Mouse (Mus musculus) lung, embryonic 15.5 days (tissue): ENCODE results near the gene Tmem62. TPM values are rescaled to one million over a fixed set of nuclear protein-coding genes. Genes with fewer than 3 reads are reported as not detected.

Source experiments
- ATAC-seq: fragments of 200-750 bp; cut with Nextera tagmentation; 2 replicates; pipeline ENCODE4 v1.8.0; 2017; ENCODE audit warnings: moderate number of reproducible peaks, borderline replicate concordance; ENCODE audit not compliant: low FRiP score, low TSS enrichment; ENCODE audit errors: extremely low read depth
- H3K27ac ChIP-seq: fragments of 300-500 bp; sonication (generic); 2 replicates; pipeline ENCODE4 v1.5.1; 2015; ENCODE audit warnings: moderate library complexity, mild to moderate bottlenecking, inconsistent platforms
- H3K27me3 ChIP-seq: fragments of 300-500 bp; sonication (generic); 2 replicates; pipeline ENCODE4 v1.6.1; 2015; ENCODE audit warnings: inconsistent platforms
- H3K36me3 ChIP-seq: fragments of 300-500 bp; sonication (generic); 2 replicates; pipeline ENCODE4 v1.6.1; 2015; ENCODE audit warnings: inconsistent platforms
- H3K4me1 ChIP-seq: fragments of 300-500 bp; sonication (generic); 2 replicates; pipeline ENCODE4 v1.6.1; 2015; ENCODE audit warnings: inconsistent platforms
- H3K4me2 ChIP-seq: fragments of 300-500 bp; sonication (generic); 2 replicates; pipeline ENCODE4 v1.6.1; 2015; ENCODE audit warnings: inconsistent platforms, mild to moderate bottlenecking, moderate library complexity
- H3K4me3 ChIP-seq: fragments of 300-500 bp; sonication (generic); 2 replicates; pipeline ENCODE4 v1.5.1; 2015; ENCODE audit warnings: mild to moderate bottlenecking, inconsistent platforms
- H3K9ac ChIP-seq: fragments of 300-500 bp; sonication (generic); 2 replicates; pipeline ENCODE4 v1.6.1; 2015; ENCODE audit warnings: inconsistent platforms
- H3K9me3 ChIP-seq: fragments of 300-500 bp; sonication (generic); 2 replicates; pipeline ENCODE4 v1.6.1; 2016; ENCODE audit warnings: inconsistent platforms
- WGBS: fragments of 180-500 bp; shearing (Covaris S2); methylation state at CpG from one replicate; pipeline ENCODE4 v1.1.7; 2015; 5-methylcytosine and 5-hydroxymethylcytosine counted together
- polyA plus RNA-seq: library from polyadenylated mRNA; unstranded; fragments of >200 nt; fragmentation: Nextera tagmentation; extraction: Ambion mirVana; gene quantifications from 2 replicates; pipeline ENCODE4 v1.2.1, GENCODE M21; 2015

Tmem62 gene
- polyA plus RNA-seq, 1 experiment from 2014 or later = 5.3 TPM

DNA sequence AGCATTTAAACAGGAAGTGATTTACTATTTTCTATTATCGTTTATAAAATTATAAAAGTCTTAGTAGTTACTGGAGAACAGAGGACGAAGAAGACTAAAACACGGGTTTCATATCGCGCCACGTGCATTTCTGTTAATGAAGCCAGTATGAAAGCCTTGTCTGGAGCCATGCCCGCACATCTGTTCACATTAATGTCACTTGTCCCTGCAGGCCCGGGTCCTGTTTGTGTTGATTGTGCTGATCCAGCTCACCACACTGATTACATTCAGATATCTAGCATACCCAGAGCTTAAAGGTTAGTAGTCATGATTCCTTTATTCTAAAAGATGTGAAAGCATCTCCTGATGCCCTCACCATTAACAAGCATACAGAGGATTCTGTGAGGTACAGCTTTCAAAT, 22.0 kb downstream of the Tmem62 start:
- Histone ChIP-seq H3K4me3 (no peak overlapping the region), H3K9ac (no peak overlapping the region), H3K9me3 (no peaks in the 10 kb centered on the region), H3K4me2 (no peak overlapping the region), H3K4me1 (no peaks in the 10 kb centered on the region), H3K27me3 (no peaks in the 10 kb centered on the region), H3K36me3 (no peaks in the 10 kb centered on the region), H3K27ac (no peak overlapping the region)
- ATAC-seq = no peak
- WGBS = 75% methylated on average over 8 of the region's 8 CpGs

DNA sequence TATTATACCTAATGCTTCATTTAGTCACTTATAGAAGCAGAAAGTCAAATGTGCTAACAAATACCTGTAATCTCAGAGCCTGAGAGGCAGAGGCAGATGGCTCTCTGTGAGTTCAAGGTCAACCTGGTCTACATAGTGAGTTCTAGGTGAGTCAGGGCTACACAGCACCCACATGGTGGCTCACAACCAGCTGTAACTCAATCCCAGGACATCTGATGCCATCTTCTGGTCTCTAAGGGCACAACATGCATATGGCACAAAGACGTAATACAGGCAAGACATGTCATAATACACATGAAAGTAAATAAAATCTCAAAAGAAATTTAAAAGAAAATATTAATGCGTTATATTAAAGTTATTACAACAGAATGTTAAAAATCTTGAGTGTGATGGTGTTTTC, 26.8 kb downstream of the Tmem62 start:
- no peaks in the 10 kb centered on the region for H3K9me3 ChIP-seq
- ATAC-seq = no peak
- H3K27me3 ChIP-seq = no peaks in the 10 kb centered on the region
- no peak overlapping the region for H3K27ac ChIP-seq
- H3K4me1 ChIP-seq = 0 out of 2 replicates have a peak, but pooled peaks cover 3% of the 10 kb centered on the region
- WGBS = 69% methylated on average over 2 of the region's 2 CpGs
- no peak overlapping the region for H3K4me3 ChIP-seq
- H3K36me3 ChIP-seq = no peaks in the 10 kb centered on the region
- no peak overlapping the region for H3K4me2 ChIP-seq
- no peak overlapping the region for H3K9ac ChIP-seq

DNA sequence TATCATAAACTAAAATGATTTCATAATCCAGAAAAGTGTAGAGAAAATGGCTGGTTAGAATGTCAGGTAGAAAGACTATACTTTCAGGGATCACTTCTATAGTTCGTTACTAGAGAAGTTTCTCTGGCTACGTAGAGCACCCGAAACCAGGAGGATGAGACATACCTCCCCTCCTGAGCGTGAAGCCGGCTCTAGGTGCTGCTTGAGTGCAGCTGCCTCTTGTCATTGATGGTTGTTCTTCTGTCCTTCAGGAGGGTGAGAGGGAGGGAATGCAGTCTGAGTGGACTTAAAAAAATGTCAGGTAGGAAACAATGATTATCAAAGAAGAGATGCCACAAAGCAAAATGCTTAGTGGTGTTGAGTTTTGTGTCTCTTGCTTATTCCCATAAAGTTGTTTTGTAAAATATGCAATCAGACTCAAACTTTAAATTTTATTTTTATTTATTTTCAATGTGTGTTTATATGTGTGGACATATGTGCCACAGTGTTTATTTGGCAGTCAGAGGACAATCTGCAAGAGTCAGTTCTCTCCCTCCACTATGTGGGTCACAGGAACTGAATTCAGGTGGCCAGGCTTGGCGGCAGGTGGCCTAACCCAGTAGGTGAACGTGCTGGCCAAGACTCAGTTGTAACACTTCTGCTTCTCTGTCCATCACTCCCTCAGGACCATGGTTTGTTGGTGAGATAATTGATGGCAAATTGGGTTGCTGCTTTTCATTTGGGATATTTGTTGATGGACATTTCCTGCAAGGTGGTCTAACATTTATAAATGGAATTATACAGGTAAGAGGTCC, 27.4 kb downstream of the Tmem62 start:
- peaks cover 7% of the 10 kb centered on the region; the same call in 1 of the 2 replicates for H3K4me1 ChIP-seq
- H3K27ac ChIP-seq = no peak overlapping the region
- H3K9me3 ChIP-seq = no peaks in the 10 kb centered on the region
- H3K36me3 ChIP-seq = no peaks in the 10 kb centered on the region
- H3K27me3 ChIP-seq = no peaks in the 10 kb centered on the region
- H3K4me3 ChIP-seq = no peak overlapping the region
- no peak overlapping the region for H3K9ac ChIP-seq
- H3K4me2 ChIP-seq = no peak overlapping the region
- no peak for ATAC-seq
- 81% methylated on average over 7 of the region's 7 CpGs for WGBS

DNA sequence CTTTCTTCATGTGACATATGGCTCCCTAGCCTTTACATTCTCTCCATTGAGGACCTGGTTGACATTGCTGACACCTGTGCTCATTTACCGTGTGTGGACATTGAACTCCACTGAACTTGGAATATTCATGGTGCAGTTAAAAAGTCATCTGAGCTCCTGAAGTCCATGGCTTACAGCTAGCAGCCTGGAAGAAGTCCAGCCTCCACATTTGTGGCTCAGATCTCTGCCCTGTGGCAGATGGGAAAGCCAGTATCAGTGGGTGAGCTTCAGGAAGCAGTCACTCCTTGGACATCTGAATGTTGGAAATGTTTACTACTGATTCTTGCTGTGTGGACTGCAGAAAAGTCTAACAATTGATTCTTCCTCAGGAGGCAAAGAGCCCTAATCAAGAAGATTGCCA, 30.2 kb downstream of the Tmem62 start:
- Histone ChIP-seq H3K4me3 (no peak overlapping the region), H3K36me3 (no peaks in the 10 kb centered on the region), H3K4me1 (peaks cover 10% of the 10 kb centered on the region; the same call in 1 of the 2 replicates), H3K27ac (no peak overlapping the region), H3K4me2 (no peak overlapping the region), H3K9ac (no peak overlapping the region), H3K27me3 (no peaks in the 10 kb centered on the region), H3K9me3 (no peaks in the 10 kb centered on the region)
- no peak for ATAC-seq
- WGBS = 76% methylated on average over 1 of the region's 1 CpGs

DNA sequence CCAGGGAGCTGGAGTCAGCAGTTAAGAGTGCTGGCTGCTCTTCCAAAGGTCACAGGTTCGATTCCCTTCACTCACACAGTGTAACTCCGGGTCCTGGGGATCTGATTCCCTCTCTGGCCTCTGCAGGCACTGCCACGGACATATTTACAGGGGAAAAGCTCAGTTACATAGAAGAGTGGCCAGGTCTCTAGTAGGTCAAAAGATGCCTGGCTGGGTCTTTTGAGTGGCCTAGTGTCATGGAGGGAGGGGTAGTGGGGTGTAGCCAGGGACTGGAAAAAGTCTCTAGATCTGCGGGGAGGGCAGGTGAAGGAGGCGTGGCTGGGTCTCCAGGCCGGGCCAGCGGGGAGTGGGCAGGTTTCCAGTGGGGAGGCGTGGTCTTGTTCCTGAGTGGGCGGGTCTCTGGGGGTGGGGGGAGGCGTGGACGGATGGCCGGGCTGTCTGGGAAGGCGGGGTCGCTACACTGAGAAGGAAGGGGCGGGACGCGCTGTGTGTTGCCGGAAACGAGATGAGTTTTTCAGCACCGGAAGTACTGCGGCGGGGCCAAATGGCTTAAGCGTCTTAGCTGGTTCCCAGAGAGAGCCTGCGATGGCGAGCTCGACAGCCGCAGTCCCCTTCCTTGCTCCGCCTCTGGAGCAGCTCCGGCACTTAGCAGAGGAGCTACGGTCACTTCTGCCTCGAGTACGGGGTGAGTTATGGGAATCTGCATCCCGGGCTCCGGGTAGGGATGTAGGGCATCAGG, 31.3 kb downstream of the Tmem62 start, which contains the start of gene Ccndbp1:
Gene Ccndbp1 (plus strand): TSS at position 479 of the 739 bp plus-strand sequence.
- 1% methylated on average over 34 of the region's 34 CpGs for WGBS
- peak within 1 kb of the TSS; percentile 61 for H3K9ac ChIP-seq
- ATAC-seq = peak; percentile 97
- no peaks in the 10 kb centered on the region for H3K9me3 ChIP-seq
- no peaks in the 10 kb centered on the region for H3K36me3 ChIP-seq
- peak within 1 kb of the TSS; percentile 78 for H3K4me2 ChIP-seq
- peaks cover 10% of the 10 kb centered on the region; the same call in 1 of the 2 replicates for H3K4me1 ChIP-seq
- no peaks in the 10 kb centered on the region for H3K27me3 ChIP-seq
- H3K4me3 ChIP-seq = peak within 1 kb of the TSS; percentile 70
- H3K27ac ChIP-seq = no peak within 1 kb of the TSS

DNA sequence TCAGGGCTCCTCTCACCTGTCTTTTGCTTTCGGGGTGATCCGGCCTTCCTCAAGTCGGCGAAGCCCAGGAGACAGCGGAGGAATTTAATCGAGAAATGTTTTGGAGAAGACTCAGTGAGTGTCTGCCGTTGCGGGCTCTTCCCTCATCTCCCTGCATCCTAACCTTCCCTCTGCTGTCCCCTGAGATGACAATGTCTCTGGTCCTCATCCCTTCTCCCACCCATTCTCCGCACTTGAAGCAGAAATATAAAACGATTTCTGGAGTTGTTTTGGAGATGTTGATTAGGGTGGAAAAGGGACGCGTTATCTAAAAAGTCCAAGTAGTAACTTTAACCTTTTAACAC, 31.8 kb downstream of the Tmem62 start:
- Histone ChIP-seq H3K36me3 (no peaks in the 10 kb centered on the region), H3K27ac (no peak overlapping the region), H3K9ac (peak overlapping the region; percentile 61), H3K4me2 (peak overlapping the region; percentile 78), H3K4me1 (peaks cover 10% of the 10 kb centered on the region; the same call in 1 of the 2 replicates), H3K27me3 (no peaks in the 10 kb centered on the region), H3K9me3 (no peaks in the 10 kb centered on the region), H3K4me3 (peak overlapping the region; percentile 70)
- 2% methylated on average over 12 of the region's 12 CpGs for WGBS
- no peak for ATAC-seq

DNA sequence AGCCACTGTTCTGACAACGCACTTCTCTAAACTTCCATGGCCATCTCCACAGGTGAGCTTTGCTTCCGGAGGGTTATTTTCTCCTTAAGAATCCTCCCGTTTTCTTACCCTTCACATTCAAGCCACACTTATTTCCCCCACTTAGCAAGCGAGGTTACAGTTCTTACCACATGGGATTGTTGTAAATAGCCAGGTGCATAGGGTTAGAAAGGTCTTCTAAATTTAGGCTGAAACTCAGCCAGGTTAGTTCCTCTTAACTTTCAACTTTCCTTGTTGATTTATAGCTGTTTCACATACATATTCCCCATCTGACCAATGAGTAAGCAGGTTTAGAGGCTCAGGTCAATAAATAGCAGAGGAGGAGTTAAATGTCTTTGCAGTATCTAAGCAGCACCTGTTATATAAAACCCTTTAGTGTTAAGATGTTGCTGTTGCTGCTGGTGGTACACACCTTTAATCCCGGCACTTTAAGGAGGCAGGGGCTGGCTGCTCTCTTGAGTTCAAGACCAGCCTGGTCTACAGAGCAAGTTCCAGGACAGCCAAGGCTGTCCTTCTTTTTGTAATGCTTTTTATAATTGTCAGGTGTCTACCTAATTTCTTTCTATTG, 32.4 kb downstream of the Tmem62 start:
- WGBS = 24% methylated on average over 5 of the region's 5 CpGs
- Histone ChIP-seq H3K4me2 (peak overlapping the region; percentile 78), H3K9me3 (no peaks in the 10 kb centered on the region), H3K4me3 (peak overlapping the region; percentile 70), H3K4me1 (peaks cover 10% of the 10 kb centered on the region; the same call in 1 of the 2 replicates), H3K9ac (peak overlapping the region; percentile 61; the same call in 1 of the 2 replicates), H3K27me3 (no peaks in the 10 kb centered on the region), H3K27ac (no peak overlapping the region), H3K36me3 (no peaks in the 10 kb centered on the region)
- no peak for ATAC-seq

DNA sequence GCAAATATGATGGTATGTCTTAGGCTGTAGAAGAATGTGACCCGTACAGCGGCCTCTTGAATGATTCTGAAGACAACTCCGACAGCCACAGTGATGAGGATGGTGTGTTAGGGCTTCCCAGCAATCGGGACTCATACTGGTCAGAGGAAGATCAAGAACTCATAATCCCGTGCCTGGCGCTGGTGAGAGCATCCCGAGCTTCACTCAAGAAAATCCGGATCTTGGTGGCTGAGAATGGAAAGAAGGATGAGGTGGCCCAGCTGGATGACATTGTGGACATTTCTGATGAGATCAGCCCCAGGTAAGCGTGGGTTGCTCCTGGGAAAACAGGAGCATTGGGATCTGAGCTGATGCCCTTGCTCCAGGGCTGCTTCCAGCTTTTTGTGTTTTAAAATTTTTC, 35.9 kb downstream of the Tmem62 start:
- no peak overlapping the region for H3K4me2 ChIP-seq
- H3K9ac ChIP-seq = no peak overlapping the region
- H3K27ac ChIP-seq = no peak overlapping the region
- ATAC-seq = no peak
- H3K4me3 ChIP-seq = no peak overlapping the region
- no peaks in the 10 kb centered on the region for H3K9me3 ChIP-seq
- no peaks in the 10 kb centered on the region for H3K27me3 ChIP-seq
- H3K36me3 ChIP-seq = peaks cover 12% of the 10 kb centered on the region
- H3K4me1 ChIP-seq = peaks cover 10% of the 10 kb centered on the region; the same call in 1 of the 2 replicates
- 87% methylated on average over 9 of the region's 9 CpGs for WGBS

DNA sequence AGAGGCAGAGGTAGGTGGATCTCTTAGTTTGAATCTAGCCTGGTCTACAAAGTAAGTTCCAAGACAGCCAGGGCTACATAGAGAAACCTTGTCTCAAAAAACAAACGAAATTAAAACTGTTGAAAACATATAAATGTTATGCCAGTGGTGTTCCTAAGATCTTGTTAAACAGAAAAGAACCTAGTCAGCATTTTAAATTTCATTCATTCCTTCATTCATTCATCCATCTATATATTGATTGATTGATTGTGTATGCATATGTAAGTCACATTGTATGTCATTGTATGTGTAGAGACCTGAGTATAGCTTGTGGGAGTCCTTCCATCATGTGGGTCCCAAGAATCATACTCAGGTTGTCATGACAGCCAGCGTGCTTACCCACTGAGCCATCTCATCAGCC, 38.7 kb downstream of the Tmem62 start:
- no peak overlapping the region for H3K4me3 ChIP-seq
- H3K4me1 ChIP-seq = no peaks in the 10 kb centered on the region
- H3K36me3 ChIP-seq = peaks cover 15% of the 10 kb centered on the region
- H3K9ac ChIP-seq = no peak overlapping the region
- no peak overlapping the region for H3K27ac ChIP-seq
- no peak for ATAC-seq
- H3K4me2 ChIP-seq = no peak overlapping the region
- H3K9me3 ChIP-seq = no peaks in the 10 kb centered on the region
- WGBS = 70% methylated on average over 2 of the region's 2 CpGs
- no peaks in the 10 kb centered on the region for H3K27me3 ChIP-seq

DNA sequence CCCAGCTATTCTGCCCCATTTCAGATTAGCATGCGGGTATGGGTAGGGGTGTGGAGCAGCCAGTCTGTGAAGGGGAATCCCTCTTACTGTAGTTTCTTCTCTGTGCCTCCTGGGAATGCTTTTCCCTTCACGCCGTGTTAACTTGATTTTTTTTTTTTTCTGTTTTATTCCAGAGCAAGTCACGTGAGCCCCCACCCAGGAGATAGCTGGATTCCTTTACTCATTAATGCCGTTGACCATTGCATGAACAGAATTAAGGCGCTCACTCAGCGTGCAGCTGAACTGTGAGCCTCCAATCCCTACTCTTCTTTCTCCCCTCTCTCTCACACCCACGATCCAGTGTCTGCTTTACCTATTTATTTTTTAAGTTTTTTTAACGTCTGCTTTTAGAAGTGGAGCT, 39.4 kb downstream of the Tmem62 start:
- H3K36me3 ChIP-seq = peaks cover 15% of the 10 kb centered on the region
- H3K27me3 ChIP-seq = no peaks in the 10 kb centered on the region
- no peaks in the 10 kb centered on the region for H3K4me1 ChIP-seq
- ATAC-seq = no peak
- H3K9me3 ChIP-seq = no peaks in the 10 kb centered on the region
- no peak overlapping the region for H3K4me2 ChIP-seq
- H3K27ac ChIP-seq = no peak overlapping the region
- H3K4me3 ChIP-seq = no peak overlapping the region
- no peak overlapping the region for H3K9ac ChIP-seq
- WGBS = 81% methylated on average over 9 of the region's 9 CpGs

DNA sequence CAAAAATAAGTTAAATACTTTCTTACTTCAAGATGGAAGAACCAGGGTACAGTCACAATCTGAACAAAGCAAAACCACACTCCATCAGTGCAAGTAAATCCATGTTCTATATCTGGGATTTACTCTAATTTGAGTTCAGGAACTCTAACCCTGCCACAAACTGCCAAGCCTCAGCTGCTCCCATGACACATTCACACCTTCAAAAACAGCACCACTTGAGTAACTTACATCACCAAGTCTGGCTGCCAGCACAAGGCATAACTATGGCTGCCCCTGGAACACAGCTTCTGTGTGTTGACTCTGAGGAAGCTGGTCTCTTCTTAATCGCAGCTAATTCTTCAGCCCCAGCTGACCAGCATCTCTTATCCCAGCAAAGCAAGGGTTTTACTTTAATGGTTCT, 40.3 kb downstream of the Tmem62 start:
- no peak for ATAC-seq
- no peaks in the 10 kb centered on the region for H3K27me3 ChIP-seq
- H3K9ac ChIP-seq = no peak overlapping the region
- 89% methylated on average over 1 of the region's 1 CpGs for WGBS
- no peaks in the 10 kb centered on the region for H3K4me1 ChIP-seq
- H3K27ac ChIP-seq = no peak overlapping the region
- peaks cover 15% of the 10 kb centered on the region for H3K36me3 ChIP-seq
- H3K4me2 ChIP-seq = no peak overlapping the region
- no peaks in the 10 kb centered on the region for H3K9me3 ChIP-seq
- H3K4me3 ChIP-seq = no peak overlapping the region

DNA sequence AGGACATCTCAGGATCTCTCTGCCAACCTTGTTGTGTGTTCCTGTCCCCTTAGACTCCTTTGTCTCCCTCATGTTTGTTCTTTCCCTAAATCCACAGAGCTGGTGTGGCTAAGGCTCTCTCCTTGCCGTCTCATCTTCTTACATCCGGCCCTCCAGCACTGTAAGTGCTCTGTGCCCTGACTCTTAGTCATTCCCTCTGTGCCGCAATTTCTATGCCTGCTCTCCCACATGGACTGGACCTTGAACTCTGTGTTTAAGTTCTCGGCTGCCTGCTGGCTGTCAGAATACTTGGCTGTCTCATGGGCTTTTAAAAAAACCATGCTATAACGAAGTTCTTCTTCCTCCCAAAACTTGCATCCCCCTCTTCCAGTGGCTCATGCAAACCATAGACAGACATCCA, 46.1 kb downstream of the Tmem62 start:
- Histone ChIP-seq H3K36me3 (peaks cover under 1% of the 10 kb centered on the region), H3K4me3 (no peak overlapping the region), H3K27ac (no peak overlapping the region), H3K9ac (no peak overlapping the region), H3K9me3 (no peaks in the 10 kb centered on the region), H3K4me1 (no peaks in the 10 kb centered on the region), H3K27me3 (no peaks in the 10 kb centered on the region), H3K4me2 (no peak overlapping the region)
- WGBS = 43% methylated on average over 5 of the region's 5 CpGs
- no peak for ATAC-seq
